Mouse (Mus musculus) urinary bladder, postnatal 4 days (tissue): Measurements from ENCODE around the gene Rpl3.

Source experiments
- DNase-seq, 2 experiments: peaks; one replicate each; pipeline ENCODE4 v3.0.0; 2021 to 2022; ENCODE audit warnings: low spot score in 2 of 2

Gene Rpl3

DNA sequence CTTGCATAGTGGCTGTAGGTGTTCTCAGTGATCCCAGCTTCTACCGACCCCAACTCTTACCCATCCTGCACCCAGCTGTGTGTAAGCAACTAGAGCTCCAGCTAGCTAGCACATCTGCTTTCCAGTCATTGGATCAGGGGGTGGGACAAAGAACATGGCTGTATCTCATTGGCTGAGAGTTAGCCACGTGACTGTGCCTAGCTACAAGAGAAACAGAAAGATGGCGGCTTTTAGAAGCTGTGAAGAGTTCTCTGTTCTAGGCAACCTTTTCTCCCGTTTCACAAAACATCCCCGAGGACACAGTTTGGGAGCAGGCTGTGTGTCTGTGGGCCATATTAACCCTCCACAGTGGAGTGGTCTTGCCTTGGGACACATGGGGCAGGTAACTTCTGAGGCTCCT lies 23.6 kb upstream of the Rpl3 start:
- DNase-seq, result no peak

DNA sequence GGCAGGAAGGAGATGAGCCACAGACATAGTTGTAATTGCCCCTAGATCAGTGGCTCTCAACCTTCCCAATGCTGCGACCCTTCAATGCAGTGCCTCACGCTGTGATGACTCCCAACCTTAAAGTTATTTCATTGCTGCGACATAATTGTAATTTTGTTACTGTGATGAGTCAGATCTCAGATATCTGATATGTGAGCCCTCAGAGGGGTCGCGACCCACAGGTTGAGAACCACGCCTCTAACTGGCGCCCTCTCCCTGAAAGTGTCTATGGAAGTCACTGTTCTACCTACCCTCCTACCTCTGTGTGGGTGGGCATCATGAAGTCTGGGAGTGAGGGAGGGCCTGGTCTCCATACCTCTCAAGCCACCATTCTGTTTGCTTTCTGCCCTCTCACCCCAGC lies 22.7 kb upstream of the Rpl3 start:
- DNase-seq, result no peak

GRCm38 (mm10) chr15:80112499-80112898 lies 20.8 kb upstream of the Rpl3 start:
- DNase-seq, result no peak

DNA sequence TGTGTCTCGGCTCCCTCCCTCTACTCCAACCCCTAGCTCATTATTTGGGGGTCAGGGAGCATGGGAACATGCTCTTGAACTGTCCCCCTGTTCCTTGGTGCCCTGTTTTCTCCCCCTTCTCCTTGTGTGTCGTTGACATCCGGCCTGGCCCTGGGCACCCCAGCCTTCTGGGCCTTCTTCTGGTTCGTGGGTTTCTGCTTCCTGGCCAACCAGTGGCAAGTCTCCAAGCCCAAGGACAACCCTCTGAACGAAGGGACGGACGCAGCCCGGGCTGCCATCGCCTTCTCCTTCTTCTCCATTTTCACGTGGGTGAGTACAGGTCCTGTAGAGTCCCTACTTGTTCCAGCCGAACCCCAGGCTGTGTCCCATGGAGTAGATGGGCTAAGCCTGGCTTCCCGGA lies 19.8 kb upstream of the Rpl3 start:
- DNase-seq, result no peak

DNA sequence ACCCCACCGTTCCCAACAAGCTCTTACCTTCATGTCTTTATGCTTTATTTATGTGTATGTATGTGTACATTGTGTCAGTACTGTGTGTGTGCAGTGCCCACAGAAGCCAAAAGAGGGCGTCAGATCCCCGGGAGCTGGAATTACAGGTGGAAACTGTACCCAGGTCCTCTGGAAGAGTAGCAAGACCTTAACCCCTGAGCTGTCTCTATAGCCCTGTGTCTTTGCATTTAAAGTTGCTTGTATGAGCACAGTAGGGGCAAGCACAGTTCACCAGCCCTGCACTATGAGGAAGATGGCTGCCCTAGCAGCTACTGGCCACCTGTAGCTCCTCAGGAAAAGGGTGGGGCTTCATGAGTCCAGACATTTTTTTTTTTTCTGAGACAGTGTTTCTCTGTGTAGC lies 15.9 kb upstream of the Rpl3 start:
- no peak for DNase-seq

- DNase-seq, result no peak
Observed at GRCm38 (mm10) chr15:80107143-80107542, 15.5 kb upstream of the Rpl3 start.

DNA sequence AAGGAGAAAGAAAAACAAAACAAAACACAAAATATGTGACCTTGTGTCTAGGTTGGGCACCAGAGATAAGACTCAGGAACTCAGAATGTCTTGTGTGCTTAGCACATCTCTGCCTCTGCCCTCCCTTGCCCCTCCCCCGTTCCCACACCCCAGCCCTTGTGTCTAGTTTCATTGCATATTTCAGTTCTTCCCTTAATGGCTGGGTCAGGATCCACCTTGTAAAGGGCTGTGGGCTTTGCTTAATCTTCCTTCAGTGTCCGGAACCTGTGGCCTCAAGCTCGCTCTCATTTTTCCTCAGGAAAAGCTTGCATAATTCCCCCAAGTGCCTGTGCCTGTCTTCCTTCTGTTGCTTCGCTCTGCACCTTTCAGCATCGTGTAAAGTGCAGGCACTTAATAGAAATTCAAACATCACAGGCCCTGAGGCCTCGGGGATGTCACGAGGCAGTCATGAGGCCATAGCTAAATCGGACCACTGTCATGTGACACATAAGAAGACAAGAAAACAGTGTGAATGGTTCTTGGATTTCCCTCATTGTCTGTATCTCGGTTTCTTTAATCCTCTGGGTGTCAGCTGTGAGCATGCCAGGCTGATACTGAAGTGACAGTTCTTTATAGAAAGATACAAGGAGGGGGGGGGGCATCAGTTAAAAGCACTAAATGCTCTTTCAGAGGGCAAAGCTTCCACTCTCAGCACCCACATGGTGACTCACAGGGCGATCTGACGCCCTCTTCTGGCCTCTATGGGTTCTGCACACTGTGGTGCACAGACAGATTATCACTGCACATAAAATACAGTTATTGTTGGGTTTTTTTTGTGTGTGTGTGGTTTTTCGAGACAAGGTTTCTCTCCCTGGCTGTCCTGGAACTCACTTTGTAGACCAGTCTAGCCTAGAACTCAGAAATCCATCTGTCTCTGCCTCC lies 14.1 kb upstream of the Rpl3 start:
- no peak for DNase-seq

GRCm38 (mm10) chr15:80102495-80102894 lies 10.8 kb upstream of the Rpl3 start:
- no peak for DNase-seq

- DNase-seq, result no peak
Observed at GRCm38 (mm10) chr15:80101503-80101902, 9.8 kb upstream of the Rpl3 start.

DNA sequence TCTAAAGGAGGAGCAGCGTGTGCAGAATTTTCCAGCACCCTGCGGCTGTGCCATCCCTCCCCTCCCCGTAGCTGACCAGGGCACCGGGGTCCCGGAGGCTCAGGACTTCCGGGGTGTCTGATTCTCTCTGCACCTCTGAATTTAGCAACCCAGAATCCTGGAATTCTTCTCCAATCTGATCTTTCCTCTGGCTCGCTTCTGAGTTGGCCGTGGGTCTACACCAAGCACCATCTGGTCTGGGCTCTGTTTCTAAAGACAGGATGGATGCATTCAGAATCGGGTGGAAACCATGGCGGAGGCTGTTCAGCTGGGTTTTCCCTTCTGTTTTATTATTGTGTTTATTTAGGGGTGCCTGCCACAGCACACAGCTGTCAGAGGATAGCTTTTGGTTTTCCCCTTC lies 9.2 kb upstream of the Rpl3 start:
- DNase-seq, result no peak

DNA sequence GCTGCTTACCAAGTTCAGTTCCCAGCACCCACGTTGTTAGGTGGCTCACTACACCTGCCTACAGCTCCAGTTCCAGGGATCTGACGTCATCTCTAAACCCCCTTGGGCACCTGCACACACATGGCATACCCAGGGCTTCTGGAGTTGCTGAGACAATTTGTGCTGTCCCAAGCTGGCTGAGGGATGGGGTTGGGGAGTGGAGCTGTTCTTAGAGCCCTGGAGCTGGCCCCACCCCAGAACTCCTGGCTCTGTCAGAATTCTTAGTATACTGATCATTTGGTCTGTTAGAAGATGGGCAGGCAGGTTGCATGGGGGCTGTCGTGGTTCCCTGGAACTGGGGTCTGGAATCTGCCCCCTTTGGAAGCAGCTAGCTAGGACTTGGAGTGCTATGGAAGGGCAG lies 8.5 kb upstream of the Rpl3 start:
- no peak for DNase-seq

GRCm38 (mm10) chr15:80099477-80099876 lies 7.8 kb upstream of the Rpl3 start:
- DNase-seq, result no peak

DNA sequence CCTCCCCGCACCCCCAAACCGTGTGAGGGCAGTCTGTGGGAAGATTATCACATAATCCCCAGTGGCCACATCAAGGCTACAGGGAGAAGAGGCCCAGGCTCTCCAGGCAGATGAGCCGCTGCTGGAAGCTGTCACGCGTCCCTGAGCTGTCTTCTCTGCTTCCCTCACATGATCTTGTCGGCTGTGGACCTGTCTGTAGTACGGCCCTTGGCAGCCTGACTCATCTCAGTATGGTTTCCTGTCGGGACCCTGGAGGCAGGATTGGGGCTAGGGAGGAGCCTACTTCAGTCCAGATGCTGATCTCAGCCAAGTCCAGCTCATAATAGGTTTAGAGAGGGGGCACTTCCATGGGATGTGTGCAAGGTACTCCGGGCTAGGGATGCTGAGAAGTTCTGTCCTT lies 7.1 kb upstream of the Rpl3 start:
- DNase-seq, result no peak

- no peak for DNase-seq
Observed at GRCm38 (mm10) chr15:80097999-80098461, 6.4 kb upstream of the Rpl3 start.

- DNase-seq, result no peak
Observed at GRCm38 (mm10) chr15:80096946-80097881, 5.5 kb upstream of the Rpl3 start.

GRCm38 (mm10) chr15:80096406-80096805 lies 4.7 kb upstream of the Rpl3 start:
- no peak for DNase-seq

- no peak for DNase-seq
Observed at GRCm38 (mm10) chr15:80095596-80095995, 3.9 kb upstream of the Rpl3 start.

DNA sequence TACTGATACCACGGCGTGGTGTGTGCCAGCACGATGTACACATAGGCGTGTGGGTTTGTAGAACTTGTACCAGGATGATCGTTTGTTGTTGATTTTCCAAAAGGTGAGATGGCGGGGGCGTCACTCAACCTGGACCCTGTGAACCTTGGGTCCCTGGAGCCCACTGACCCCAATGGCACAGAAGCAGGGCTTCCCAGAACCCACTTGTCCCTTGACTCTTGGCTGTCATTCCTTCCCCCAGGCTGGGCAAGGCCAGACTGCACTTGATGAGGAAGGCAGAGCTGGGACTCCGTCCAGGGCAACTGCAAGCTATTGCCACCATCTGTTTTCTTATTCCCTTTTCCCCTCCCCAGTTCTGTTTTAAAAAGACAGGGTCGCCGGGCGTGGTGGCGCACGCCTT lies 2.5 kb upstream of the Rpl3 start:
- no peak for DNase-seq

DNA sequence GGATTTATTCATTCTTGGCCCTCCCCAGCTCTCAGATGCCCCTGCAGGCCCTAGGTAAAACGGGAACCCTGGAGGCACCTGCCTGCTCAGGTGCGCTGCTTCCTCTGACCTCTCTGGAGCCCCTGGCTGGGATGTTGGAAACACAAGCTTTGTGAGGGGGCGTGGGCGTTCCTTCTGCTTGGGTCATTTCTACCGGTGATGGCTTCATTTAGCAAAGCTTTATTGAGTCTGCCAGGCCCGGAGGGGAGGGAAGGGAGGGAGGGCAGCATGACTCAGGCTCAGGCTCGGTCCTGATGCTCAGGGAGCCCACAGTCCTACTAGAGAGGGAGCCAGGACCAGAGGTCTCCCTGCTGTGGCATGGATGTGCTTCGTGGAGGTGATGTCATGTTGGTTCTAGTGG lies 931 bp upstream of the Rpl3 start:
- DNase-seq, result no peak

DNA sequence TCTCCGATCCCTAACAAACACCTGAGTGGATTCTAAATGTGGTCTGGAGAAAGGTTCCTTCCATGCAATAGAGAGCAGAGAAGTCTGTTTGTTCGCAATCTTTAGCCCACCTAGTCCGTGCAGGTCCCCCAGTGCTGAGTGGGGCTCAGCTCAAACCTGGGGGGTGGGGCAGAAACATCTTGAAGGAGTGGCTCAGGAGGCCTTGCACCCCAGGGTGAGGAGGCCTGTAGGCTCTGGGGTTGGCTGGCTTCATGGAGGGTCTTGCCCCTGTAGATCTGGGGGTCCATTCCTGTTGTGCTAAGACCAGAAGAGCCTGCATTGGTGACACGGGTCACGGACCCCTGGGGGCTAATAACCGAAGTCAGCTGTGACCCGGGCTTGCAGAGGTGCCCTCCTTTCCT lies 373 bp upstream of the Rpl3 start:
- DNase-seq, result no peak

DNA sequence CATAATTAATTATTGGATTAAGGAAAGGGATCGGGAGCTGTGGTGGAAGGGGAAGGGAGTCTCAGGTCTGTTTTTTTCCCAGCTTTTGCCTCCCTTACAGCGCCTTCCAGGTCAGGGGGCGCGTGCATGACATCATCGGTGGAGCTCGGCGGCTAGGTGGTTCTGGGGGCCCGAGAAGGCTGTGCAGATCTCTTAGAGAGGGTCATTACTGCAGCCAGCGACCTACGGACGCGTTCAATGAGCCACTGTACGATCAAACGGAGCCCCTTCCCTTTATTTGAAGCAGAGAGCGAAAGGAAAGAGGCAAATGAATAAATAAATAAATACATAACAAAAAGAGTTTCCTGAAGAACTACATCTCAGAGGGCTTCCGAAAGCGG lies 937 bp downstream of the Rpl3 start:
- no peak for DNase-seq

DNA sequence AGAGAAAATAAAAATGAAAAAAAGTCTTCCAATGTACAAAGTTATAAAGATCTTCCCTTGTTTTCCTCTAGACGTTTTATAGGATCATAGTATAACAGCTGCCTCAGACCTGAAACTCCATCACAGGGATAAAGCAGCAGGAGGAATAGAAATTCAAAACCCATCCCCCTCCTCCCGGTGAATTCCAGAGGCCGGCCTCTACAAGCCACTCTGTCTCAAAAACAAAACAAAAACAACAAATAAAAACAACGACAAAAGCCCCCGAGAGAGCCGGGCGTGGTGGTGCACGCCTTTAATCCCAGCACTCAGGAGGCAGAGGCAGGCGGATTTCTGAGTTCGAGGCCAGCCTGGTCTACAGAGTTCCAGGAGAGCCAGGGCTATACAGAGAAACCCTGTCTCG lies 1.5 kb downstream of the Rpl3 start:
- DNase-seq, result no peak

DNA sequence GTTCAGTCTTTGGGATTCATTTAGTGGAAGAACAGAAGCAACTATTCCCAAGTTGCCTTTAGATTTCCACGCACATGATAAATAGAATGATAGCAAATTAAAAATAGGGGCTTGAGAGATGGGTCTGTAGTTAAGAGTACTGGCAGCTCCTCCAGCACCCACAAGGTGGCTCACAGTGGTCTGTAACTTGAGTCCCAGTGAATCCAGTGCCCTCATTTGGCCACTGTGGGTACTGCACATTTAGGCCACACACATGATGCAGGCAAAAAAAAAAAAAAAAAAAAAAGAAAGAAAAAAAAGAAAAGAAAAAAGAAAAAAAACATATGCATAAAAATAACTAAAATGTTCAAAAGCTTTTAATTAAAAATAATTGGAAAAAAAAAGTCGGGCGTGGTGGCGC lies 3.0 kb downstream of the Rpl3 start:
- DNase-seq, result peak; percentile 81 to 93
